Mouse (Mus musculus): Measurements from ENCODE around the gene St6gal1. TPM values are rescaled to one million over a fixed set of nuclear protein-coding genes. Genes with fewer than 3 reads are reported as not detected.

Gene St6gal1
- polyA plus RNA-seq, 1 experiment from 2014 or later: 24.6 TPM

DNA sequence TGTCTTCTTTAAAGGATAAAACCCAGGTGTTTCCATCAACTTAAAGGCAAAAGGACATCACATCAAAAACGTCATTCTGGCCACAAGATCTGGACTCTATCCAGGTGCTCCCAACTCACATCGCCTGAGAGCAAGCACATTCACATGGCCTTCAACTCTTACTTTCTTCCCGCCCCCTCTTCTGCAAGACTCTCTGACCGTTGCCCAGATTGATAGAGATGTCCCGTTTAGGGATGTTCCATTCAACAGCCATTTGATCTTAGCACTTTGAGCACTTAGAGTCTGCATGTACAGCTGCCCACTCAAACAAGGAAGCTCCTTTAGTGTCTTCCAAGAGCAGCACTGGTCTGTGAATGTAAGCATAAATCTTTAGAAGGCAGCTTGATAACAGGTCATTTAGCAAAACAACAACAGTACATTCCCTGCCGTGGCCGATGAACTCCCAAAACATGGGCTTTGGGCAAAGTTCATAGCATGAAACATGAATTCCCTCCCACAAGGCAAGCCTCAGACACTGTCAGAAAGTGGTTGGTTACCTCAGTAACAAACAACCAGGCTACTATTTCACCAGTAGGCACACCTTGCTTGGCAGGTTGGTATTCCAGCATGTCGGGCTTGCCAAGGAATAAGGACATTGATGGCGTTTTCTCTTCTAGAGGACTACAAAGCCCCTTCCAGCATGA lies 32.8 kb upstream of the St6gal1 start:
- H3K4me3 ChIP-seq: no peak overlapping the region
- H3K36me3 ChIP-seq: no peaks in the 10 kb centered on the region
- no peaks in the 10 kb centered on the region for H3K4me1 ChIP-seq (replicated peaks)
- no peak overlapping the region for H3K9ac ChIP-seq
- no peak overlapping the region for H3K27ac ChIP-seq (replicated peaks)
- WGBS: 85% methylated on average over 9 of the region's 9 CpGs
- H3K4me2 ChIP-seq: no peak overlapping the region
- H3K27me3 ChIP-seq: no peaks in the 10 kb centered on the region
- no peaks in the 10 kb centered on the region for H3K9me3 ChIP-seq
- ATAC-seq (ENCODE audit: low FRiP score, low read depth): no peak

DNA sequence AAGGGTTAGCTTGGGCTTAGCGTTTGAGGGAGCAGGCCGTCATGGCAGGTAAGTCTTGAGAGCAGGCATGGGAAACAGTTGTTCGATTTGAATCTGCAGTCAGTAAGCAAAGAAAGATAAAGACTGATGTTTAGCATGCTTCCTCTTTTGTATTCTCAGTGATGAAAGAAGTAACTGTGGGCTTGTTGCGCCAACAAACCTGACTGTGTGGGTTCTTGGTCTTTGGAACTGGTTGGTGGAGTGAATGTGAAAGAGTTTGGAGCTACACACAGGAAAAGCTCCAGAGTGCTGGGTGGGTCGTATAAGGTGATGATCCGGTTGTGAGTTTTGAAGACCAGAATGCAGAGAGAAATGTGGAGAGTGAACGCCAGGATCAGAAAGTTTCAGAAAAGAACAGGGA lies 28.9 kb upstream of the St6gal1 start:
- no peak overlapping the region for H3K27ac ChIP-seq (replicated peaks)
- no peaks in the 10 kb centered on the region for H3K9me3 ChIP-seq
- ATAC-seq (ENCODE audit: low FRiP score, low read depth): no peak
- no peaks in the 10 kb centered on the region for H3K36me3 ChIP-seq
- no peaks in the 10 kb centered on the region for H3K4me1 ChIP-seq (replicated peaks)
- no peaks in the 10 kb centered on the region for H3K27me3 ChIP-seq
- no peak overlapping the region for H3K4me3 ChIP-seq
- H3K4me2 ChIP-seq: no peak overlapping the region
- no peak overlapping the region for H3K9ac ChIP-seq
- 89% methylated on average over 7 of the region's 7 CpGs for WGBS

DNA sequence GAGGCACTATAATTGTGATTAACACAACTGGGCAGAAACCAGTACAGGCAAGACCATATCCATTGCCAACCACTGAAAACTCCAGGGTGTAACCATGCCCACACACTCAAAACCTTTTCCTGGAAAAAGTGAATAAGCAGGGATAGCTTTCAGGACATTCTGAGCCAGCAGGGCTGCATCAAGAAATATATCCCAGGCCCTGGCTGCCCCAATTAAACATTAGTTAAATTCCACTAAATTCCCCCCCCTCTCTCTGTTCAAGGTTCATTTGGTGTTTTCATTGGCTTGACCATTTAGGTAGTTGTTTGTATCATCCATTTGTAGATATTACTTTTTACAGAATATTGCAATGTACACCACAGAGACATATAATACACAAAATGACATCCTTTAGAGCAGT lies 28.2 kb upstream of the St6gal1 start:
- H3K4me3 ChIP-seq: no peak overlapping the region
- no peaks in the 10 kb centered on the region for H3K36me3 ChIP-seq
- H3K27me3 ChIP-seq: no peaks in the 10 kb centered on the region
- ATAC-seq (ENCODE audit: low FRiP score, low read depth): no peak
- no peak overlapping the region for H3K27ac ChIP-seq (replicated peaks)
- H3K9me3 ChIP-seq: no peaks in the 10 kb centered on the region
- H3K4me1 ChIP-seq (replicated peaks): no peaks in the 10 kb centered on the region
- H3K9ac ChIP-seq: no peak overlapping the region
- no peak overlapping the region for H3K4me2 ChIP-seq

DNA sequence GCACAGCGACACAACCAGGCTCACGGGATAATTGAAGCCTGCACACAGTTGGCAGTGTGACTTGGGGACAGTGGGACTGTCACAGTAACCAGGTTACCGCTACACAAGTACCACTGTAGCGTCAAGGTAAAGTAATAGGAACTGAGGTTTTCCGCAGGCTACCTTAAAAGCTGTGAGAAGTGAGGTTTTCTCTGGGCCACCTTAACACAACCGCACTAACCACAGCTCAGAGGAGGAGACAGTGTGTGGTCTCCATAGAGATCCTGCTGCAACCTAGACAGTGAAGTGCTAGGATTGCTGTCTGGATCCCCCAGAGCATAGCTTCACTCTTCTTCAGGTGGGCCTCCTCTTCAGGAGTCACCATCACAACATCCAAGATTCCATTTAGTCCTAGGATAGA lies 27.7 kb upstream of the St6gal1 start:
- H3K9ac ChIP-seq: no peak overlapping the region
- no peak for ATAC-seq (ENCODE audit: low FRiP score, low read depth)
- no peaks in the 10 kb centered on the region for H3K27me3 ChIP-seq
- no peak overlapping the region for H3K27ac ChIP-seq (replicated peaks)
- H3K4me1 ChIP-seq (replicated peaks): no peaks in the 10 kb centered on the region
- no peaks in the 10 kb centered on the region for H3K36me3 ChIP-seq
- no peak overlapping the region for H3K4me2 ChIP-seq
- H3K9me3 ChIP-seq: no peaks in the 10 kb centered on the region
- no peak overlapping the region for H3K4me3 ChIP-seq
- 94% methylated on average over 6 of the region's 6 CpGs for WGBS

DNA sequence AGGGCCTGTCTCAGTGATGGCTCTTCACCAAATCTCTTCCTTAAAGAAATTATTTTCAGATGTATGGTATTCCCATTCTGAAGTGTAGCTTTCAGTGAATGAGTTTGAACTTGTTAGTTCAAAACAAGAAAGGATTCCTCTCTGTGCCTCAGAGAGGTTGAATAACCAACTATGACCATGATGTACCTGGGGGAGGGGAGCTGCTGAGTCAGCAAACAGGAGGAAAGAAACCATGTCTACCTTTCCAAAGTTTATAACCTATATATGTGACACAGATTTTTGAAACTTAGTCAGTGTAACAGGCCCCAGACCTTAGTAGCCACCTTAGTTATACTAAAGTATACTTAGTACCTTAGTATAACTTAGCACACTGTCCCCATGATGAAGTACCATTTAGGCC lies 23.0 kb upstream of the St6gal1 start:
- Histone ChIP-seq H3K4me3 (no peak overlapping the region), H3K9ac (no peak overlapping the region), H3K27ac (replicated peaks) (no peak overlapping the region), H3K4me1 (replicated peaks) (no peaks in the 10 kb centered on the region), H3K27me3 (no peaks in the 10 kb centered on the region), H3K9me3 (no peaks in the 10 kb centered on the region), H3K36me3 (no peaks in the 10 kb centered on the region), H3K4me2 (no peak overlapping the region)
- no peak for ATAC-seq (ENCODE audit: low FRiP score, low read depth)

DNA sequence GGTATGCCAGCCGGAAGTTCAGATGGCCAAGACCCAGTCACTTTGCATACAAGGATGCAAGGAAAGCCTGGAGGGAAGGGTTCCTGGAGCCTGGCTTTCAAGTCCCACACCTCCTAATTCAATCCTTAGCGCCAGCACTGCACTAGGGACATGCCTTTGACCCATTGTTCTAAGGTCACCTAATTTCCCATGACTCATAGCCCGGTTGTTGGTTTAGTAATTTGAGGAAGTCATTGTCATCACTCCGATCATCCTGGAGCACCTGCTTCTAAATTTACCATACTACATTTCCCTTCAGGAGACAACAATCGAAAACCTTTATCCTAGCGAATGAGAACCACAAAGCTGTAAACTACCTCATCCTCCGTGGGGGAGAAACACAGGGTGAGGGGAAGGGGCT lies 10.2 kb upstream of the St6gal1 start:
- H3K4me2 ChIP-seq: no peak overlapping the region
- no peaks in the 10 kb centered on the region for H3K4me1 ChIP-seq (replicated peaks)
- no peaks in the 10 kb centered on the region for H3K9me3 ChIP-seq
- no peak overlapping the region for H3K27ac ChIP-seq (replicated peaks)
- H3K9ac ChIP-seq: no peak overlapping the region
- no peaks in the 10 kb centered on the region for H3K27me3 ChIP-seq
- no peaks in the 10 kb centered on the region for H3K36me3 ChIP-seq
- WGBS: 85% methylated on average over 7 of the region's 7 CpGs
- no peak for ATAC-seq (ENCODE audit: low FRiP score, low read depth)
- H3K4me3 ChIP-seq: no peak overlapping the region

DNA sequence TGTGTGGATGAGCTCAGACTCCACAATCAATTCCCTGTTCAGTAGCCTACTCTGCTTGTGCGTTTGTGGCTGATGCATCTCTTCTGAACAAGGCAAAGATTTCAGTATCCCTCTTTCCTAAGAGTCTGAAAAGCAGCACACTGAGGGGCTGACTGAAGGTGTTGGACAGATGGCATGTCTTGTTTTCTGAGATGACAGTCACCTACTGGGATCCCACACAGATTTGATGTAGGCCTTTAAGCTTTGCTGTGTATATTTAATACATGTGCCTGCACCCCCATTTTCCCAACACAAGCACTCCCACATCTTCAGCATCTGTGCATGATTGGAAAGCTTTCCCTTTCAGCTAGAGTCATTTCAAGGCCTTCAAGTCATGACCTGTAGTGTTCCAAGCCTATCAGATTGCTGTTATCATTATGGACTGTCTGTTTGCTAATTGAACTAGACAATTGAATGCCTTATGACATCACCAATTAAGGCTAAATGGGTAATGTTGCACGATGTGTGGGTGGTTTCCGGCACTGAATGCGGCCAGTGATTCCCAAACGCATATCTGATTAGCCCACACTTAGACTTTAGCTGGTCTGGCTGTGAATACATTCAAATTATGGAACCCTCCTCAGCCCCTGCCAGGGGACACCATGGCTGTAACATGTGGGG lies 9.2 kb upstream of the St6gal1 start:
- H3K27me3 ChIP-seq: no peaks in the 10 kb centered on the region
- no peaks in the 10 kb centered on the region for H3K4me1 ChIP-seq (replicated peaks)
- H3K4me3 ChIP-seq: no peak overlapping the region
- H3K9ac ChIP-seq: no peak overlapping the region
- H3K27ac ChIP-seq (replicated peaks): no peak overlapping the region
- H3K4me2 ChIP-seq: no peak overlapping the region
- 76% methylated on average over 5 of the region's 5 CpGs for WGBS
- H3K36me3 ChIP-seq: no peaks in the 10 kb centered on the region
- no peaks in the 10 kb centered on the region for H3K9me3 ChIP-seq
- no peak for ATAC-seq (ENCODE audit: low FRiP score, low read depth)

DNA sequence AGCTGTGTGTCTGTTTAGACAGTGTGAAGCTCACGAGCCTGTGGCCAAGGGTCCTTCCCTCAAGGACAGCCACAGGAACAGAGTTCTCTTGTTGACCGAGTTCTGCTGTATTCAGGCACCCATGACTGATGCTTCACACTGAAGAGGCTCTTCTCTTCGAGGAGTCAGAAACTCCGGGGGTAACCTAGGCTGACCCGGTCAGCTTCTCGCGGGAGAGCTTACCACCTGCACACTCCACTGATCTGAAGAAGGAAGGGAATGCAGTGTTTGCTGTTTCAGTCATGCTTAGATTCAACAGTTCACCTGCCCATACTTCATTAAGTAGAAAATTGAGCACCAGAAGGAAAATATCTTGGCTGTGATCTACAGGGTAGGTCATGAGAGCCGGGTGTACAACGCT lies 8.2 kb upstream of the St6gal1 start:
- Histone ChIP-seq H3K4me1 (replicated peaks) (no peaks in the 10 kb centered on the region), H3K36me3 (no peaks in the 10 kb centered on the region), H3K27me3 (no peaks in the 10 kb centered on the region), H3K27ac (replicated peaks) (no peak overlapping the region), H3K4me2 (no peak overlapping the region), H3K9me3 (no peaks in the 10 kb centered on the region), H3K9ac (no peak overlapping the region), H3K4me3 (no peak overlapping the region)
- no peak for ATAC-seq (ENCODE audit: low FRiP score, low read depth)
- WGBS: 91% methylated on average over 9 of the region's 9 CpGs

DNA sequence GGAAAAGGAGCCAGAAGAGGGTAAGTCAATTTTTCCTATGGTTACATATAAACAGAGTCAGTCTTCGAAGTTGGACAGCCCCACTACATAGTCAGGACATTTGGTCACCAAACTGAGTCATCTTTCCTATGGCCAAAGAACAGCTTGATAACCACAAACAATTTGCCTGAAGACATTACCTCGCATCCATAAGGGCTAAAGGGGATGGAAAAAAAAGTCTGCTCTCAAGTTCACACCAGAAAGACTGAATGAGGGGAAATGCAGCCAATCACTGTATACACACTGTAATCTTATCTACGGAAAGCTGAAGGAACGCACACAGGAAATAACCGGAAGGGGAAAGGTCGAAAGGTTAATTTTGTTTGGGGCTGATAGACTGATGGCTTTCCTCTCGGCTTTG lies 6.2 kb upstream of the St6gal1 start:
- Histone ChIP-seq H3K4me3 (no peak overlapping the region), H3K9ac (no peak overlapping the region), H3K36me3 (no peaks in the 10 kb centered on the region), H3K4me2 (no peak overlapping the region), H3K27ac (replicated peaks) (no peak overlapping the region), H3K27me3 (no peaks in the 10 kb centered on the region), H3K4me1 (replicated peaks) (peaks cover 3% of the 10 kb centered on the region), H3K9me3 (no peaks in the 10 kb centered on the region)
- ATAC-seq (ENCODE audit: low FRiP score, low read depth): no peak
- 80% methylated on average over 7 of the region's 7 CpGs for WGBS

DNA sequence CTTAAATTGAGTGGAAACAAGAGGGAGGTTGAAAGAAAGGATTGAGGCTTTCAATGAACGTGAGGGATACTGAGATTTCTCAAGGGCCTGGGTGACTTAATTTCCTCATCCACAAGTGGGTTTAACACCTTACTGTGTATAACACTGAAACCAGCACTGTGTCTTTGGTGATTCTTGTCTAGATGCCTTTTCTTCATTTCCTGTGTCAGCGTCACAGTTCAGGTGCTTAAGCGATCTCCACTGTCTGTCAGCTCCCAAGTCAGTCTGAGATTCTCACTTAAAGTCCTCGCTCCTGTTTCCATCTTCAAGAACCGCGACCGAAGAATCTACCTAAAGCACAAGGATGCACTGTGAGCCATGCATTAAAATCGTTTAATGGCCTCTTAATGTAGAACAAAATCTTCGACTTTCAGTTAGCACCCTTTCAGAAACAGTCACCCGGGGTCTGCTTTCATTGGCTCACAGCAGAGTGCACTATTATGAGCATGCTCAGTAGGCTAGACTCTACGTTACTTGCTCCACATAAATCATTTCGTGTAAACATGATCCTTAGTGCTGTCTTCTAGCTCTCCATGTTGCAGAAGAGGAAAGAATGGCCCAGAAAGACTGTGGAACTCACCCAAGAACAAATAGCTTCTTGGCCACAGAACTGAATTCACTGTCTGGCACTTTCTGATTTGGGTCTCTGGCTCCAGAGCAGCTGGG lies 1.2 kb upstream of the St6gal1 start:
- Histone ChIP-seq H3K4me2 (peak overlapping the region; percentile 95), H3K27me3 (no peaks in the 10 kb centered on the region), H3K4me3 (peak overlapping the region; percentile 70), H3K27ac (replicated peaks) (0 out of 2 replicates have a peak overlapping the region, but pooled peaks have one; percentile 31), H3K36me3 (no peaks in the 10 kb centered on the region), H3K9ac (no peak overlapping the region), H3K9me3 (no peaks in the 10 kb centered on the region), H3K4me1 (replicated peaks) (peaks cover 33% of the 10 kb centered on the region)
- WGBS: 72% methylated on average over 12 of the region's 12 CpGs
- no peak for ATAC-seq (ENCODE audit: low FRiP score, low read depth)

DNA sequence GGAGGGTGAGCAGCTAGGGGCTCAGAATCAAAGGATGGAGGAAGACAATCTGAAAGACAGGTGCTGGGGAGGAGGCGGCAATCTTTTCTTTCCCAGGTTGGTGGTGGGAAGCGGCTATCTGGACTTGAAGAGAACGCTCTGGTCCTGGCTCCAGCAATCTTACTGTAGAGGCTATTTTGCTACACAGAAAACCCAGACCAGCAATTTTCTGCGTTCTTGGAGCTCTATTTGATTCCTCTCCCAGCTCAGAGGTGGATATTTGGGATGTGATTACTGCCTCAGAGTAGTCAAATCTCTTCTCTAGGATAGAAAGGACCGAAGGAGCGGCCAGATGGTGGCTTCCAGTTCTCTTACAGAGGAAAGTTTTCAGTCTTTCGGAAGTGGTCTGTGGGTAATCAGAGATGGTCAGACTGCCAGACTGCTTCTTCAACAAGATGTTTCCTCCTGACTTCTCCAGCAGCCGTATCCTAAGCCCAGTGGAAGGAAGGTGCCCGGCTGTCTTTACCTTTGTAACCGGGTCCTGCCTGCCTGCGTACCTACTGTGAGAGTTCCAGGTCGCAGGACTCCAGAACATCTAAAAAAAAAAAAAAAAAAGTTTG lies 570 bp upstream of the St6gal1 start:
- peak overlapping the region; percentile 90; the same call in 1 of the 2 replicates for H3K9ac ChIP-seq
- peak overlapping the region; percentile 95 for H3K4me2 ChIP-seq
- 0 out of 2 replicates have a peak overlapping the region, but pooled peaks have one; percentile 31 for H3K27ac ChIP-seq (replicated peaks)
- H3K4me3 ChIP-seq: peak overlapping the region; percentile 70
- peaks cover 40% of the 10 kb centered on the region for H3K4me1 ChIP-seq (replicated peaks)
- no peaks in the 10 kb centered on the region for H3K27me3 ChIP-seq
- no peaks in the 10 kb centered on the region for H3K9me3 ChIP-seq
- ATAC-seq (ENCODE audit: low FRiP score, low read depth): no peak
- H3K36me3 ChIP-seq: no peaks in the 10 kb centered on the region
- 45% methylated on average over 12 of the region's 12 CpGs for WGBS

DNA sequence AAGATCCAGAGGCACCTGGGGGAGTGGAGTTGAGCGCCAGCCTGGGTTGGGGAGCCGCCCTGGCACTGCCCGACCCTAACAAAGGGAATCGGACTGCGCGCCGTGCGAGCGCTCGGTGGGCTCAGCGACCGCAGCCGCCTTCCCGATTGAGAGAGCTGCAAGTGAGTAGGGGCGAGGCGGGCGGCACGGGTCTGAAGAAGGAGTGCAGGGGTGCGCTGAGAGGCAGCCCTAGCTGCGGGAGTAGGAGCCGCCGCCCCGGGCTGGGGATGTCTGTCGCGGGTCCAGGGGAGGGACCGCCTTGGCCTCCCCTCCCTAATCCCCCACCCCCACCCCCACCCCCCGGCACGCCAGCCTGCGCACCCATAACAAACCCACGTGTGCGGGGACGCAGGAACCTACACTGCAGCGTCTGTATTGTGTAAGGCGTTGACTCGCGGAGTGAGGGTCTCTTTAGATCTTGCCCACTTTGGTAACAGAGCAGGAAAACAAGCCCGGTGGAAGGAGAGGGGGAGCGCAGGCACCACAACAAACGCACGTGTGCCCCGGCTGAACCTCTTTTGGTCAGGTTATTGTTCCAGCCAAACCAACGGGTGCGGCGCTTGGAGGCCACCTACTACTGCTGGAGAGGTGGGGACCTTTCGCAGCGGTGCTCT lies 655 bp downstream of the St6gal1 start:
- peaks cover 40% of the 10 kb centered on the region for H3K4me1 ChIP-seq (replicated peaks)
- H3K9me3 ChIP-seq: no peaks in the 10 kb centered on the region
- H3K36me3 ChIP-seq: no peaks in the 10 kb centered on the region
- peak overlapping the region; percentile 95 for H3K4me2 ChIP-seq
- 0% methylated on average over 46 of the region's 46 CpGs for WGBS
- peak overlapping the region; percentile 88 for H3K27ac ChIP-seq (replicated peaks)
- no peaks in the 10 kb centered on the region for H3K27me3 ChIP-seq
- H3K4me3 ChIP-seq: peak overlapping the region; percentile 70
- H3K9ac ChIP-seq: peak overlapping the region; percentile 90
- ATAC-seq (ENCODE audit: low FRiP score, low read depth): peak; percentile 81
